Mouse (Mus musculus) MN1 (cell line): ENCODE measurements around the gene Pknox2.

ENCODE experiments used
- DNase-seq: peaks from one replicate; pipeline ENCODE4 v3.0.0-alpha.2; 2016; ENCODE audit warnings: low spot score

Gene Pknox2

GRCm38 (mm10) chr9:37140464-37141181, 6.6 kb downstream of the Pknox2 start:
- DNase-seq = no peak

DNA sequence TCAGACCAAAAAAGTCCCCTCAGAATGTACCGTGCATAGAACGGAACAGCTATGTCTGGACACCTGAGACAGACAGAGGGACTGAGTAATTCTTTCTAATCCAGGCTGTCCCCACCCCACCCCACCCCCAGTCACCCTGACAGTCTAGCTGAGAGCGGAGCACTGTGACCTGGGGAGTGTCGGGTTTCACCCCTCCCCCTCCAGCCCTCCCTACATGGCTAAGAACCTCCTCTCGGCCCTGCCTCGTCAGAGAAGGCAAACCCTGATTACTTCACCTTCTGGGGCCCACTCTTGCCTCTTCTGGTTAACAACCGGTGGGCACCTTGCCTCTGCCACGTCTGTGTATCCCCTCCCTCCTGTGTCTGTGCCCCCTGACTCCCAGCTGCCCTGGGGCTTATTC, 7.7 kb downstream of the Pknox2 start:
- DNase-seq = no peak

- no peak for DNase-seq
Measured at GRCm38 (mm10) chr9:37138883-37139282, 8.3 kb downstream of the Pknox2 start.

DNA sequence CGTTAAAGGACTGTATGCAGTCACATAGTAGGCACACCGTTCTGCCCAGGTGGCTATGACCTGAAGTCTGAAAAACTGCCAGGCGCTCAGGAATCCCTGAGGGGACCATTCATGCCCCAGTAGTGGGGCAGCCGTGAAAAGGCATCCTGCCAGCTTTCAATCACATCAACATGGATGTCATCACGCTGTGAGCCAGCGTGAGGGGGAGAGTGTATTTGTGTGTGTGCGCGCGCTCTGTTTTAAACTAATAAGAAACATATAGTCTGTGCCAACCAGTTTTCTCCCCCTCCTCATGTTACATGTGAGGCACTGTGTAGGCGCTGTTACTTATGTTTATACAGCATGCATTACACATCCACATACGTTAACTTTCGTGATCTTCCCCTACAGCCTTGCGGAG, 10.9 kb downstream of the Pknox2 start:
- no peak for DNase-seq

GRCm38 (mm10) chr9:37133495-37133894, 13.7 kb downstream of the Pknox2 start:
- DNase-seq = no peak

- no peak for DNase-seq
Measured at GRCm38 (mm10) chr9:37129046-37129445, 18.2 kb downstream of the Pknox2 start.

- no peak for DNase-seq
Measured at GRCm38 (mm10) chr9:37126197-37126596, 21.0 kb downstream of the Pknox2 start.

GRCm38 (mm10) chr9:37124696-37125480, 22.3 kb downstream of the Pknox2 start:
- no peak for DNase-seq

- no peak for DNase-seq
Measured at GRCm38 (mm10) chr9:37123384-37123783, 23.8 kb downstream of the Pknox2 start.

GRCm38 (mm10) chr9:37122971-37123370, 24.2 kb downstream of the Pknox2 start:
- DNase-seq = no peak

DNA sequence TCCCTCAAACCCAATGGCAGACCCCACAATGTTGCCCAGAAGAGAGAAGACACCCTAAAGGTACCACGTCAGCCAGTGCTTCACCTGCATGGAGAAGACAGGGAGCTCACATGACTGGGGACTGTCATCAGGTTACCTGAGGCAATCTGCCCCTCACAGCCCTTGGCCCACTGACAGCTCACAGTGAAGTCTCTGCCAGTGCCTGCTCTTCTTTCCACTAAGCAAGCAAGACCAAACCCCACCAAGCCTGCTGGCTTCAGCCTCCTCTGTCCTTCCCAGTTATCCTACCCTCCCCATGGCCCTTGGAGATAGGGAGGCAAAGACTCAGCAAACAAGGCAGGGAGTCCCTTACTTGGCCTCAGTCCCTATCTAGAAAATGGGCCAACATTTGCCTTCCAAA, 24.8 kb downstream of the Pknox2 start:
- DNase-seq = no peak

GRCm38 (mm10) chr9:37121761-37122331, 25.4 kb downstream of the Pknox2 start:
- no peak for DNase-seq

- DNase-seq = no peak
Measured at GRCm38 (mm10) chr9:37120801-37121200, 26.4 kb downstream of the Pknox2 start.

DNA sequence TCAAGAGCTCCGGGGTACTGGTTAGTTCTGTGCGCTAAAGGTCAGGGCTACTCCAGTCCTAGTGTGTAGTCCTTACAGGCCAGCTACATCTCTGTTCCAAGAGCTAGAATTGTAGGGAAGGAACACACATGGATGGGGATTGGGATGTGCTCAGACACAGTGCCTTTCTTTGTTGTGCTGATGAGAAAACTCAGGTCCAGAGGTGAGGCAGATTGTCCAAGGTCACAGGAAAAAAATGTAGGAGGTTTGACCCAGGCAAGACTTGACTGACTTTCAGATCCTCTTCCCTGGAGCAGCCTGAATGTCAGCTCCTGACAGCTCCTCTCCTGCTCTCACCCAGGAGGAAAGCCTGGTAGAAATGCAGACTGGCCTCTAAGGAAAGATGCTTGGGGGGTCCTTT, 29.7 kb downstream of the Pknox2 start:
- no peak for DNase-seq

DNA sequence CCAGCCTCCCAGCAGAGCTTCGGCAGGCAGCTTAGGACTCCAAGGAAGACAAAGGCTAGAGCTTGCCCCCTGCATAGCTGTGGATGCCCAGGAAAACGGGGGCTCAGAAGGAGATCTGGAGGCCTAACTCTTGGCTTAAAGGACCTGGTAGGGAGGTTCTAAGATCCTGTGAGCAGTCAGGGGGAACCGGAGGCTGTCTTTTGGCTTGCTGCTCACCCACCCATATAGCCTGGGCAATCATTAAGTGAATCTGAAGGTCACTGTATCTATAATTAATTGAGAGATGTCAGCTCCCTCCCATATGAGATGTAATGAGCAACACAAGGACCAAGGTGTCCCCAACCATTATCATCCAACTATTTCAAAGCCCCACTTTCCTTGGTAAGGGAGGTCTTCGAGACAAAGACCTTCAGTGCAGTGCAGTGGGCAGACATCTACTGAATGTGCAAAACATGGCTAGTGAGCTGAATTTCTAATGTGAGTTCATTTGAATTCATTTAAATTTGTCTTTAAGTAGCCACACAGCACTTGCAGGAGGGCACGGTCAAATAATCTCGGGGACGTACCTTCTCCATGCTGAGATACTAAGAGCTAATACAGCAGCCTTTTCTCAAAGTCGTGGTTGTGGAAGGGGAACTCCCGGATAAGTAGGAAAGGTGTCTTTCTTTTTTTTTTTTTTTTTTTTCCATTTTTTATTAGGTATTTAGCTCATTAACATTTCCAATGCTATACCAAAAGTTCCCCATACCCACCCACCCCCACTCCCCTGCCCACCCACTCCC, 30.4 kb downstream of the Pknox2 start:
- DNase-seq = no peak

DNA sequence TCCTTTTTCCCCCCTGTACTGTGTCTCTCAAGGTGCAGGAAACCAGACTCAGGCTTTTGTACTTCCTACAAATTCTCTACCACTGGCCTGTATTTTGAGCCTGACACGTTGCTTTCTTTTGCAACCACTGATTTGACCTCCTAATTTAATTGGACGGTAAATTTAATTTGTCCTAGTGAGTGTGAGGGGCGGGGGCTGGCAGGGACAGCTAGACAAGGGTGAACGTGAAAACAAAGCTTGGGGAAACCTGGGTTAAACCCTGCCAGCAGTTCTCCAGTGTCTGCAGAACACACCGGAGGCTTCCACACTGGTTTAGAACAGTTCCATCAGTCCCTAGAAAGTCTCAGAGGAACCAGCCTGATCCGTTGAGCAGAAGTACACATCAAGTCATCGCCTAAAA, 31.4 kb downstream of the Pknox2 start:
- no peak for DNase-seq

DNA sequence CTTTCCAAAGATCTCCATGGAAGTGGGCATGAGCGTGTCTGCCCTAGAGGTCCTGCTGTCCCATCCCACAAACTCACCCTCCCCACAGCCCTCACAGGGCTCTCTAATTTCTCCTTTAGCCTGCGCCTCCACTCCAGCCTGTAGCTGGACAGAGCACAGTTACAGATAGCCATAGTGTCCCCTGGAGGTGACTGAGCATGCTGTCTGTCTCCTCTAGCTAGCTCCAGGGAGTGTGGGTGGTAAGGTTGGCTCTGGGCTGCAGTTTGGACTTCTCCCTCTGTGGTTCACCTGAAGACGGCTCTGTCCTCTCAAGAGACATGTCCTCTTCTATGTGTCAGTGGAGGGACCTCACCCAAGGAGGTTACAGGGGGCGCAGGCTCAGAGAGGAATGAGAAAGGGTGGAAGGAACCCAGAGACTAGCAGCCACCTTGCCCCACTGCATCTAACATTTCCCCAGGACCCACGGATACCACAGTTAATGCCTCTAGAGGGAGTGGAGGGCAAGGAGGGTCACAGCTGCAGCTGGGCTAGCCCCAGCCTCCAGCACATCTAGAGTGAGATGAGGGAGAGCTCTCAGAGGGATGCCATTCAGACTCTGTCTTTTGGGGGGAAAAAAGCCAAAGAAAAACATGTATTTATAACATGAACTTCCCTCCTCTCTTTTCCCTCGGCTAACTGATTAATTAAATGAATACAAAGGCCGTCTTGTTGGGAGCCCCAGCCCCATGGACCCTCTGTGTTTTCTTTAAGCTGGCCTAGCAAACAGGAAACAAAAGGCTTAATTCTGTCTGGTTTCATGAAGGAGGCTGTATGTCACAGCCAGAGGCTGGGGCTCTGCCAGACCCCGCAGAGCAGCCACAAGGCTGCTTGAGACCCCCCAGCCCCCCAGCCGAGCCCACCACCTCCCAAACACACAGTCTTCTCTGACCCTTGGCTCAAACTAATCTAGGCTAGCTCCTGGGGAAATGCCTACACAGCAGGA, 32.6 kb downstream of the Pknox2 start:
- DNase-seq = no peak

DNA sequence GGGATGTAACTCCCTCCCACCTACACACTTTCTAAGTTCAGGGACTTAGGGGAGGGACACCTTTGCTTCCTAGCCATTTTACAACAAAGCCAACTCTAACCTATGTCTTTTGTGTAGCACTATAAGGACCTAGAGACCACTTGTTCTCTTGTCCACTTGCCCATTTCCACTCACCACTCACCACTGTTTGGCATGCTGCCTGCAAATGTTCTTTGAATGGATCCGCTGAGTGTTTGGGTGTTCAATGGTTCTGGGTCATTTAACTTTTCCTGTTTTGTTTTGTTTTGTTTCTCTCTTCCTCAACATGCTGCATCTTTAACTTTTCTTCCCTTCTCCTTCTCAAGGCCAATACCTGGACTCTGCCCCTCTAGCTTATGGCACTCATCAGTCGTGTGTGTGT, 39.7 kb downstream of the Pknox2 start:
- DNase-seq = no peak

DNA sequence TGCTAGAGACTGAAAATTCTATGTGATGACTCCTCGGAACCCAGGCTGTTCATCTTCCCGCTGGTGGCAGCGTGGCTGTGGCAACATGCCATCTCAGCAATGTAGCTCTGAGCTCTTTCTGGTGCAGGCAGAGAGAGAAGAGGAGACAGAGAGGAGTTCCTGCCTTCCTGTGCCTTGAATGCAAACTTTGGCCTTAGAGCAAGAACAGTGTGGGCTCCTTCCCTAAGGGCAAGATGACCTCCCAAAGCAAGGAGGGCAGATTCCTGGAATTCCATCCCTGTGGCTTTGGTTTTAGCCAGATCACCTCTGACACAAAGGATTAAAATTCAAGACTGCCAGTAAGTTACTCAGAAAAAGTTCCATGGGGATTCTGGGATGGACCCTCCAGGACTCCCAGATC, 40.4 kb downstream of the Pknox2 start:
- DNase-seq = no peak

DNA sequence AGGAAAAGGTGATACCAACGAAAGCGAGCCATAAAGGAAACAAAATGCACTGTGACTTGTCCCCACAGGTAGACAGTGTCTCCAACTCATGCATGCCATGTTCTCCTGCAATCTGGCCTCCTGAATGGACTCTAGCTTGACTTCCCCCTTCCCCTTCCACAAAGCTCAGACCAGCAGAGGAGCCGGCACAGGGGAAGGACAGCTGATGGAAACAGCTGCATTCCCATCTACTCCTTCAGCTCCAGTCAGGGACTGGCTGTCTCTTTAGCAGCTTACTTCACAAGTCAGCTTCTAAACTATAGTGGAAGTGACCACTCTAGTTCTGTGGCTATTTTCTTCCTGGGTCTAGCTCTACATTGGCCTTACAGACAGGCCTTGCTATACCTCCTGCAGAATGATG, 43.0 kb downstream of the Pknox2 start:
- no peak for DNase-seq

GRCm38 (mm10) chr9:37103778-37104177, 43.4 kb downstream of the Pknox2 start:
- DNase-seq = no peak
